Mouse (Mus musculus) frontal cortex, adult (tissue): ENCODE data around the gene Pde4b.
A peak's percentile ranks its signal among the peaks of the same experiment; 100 is the strongest.

Experiments
- ATAC-seq: cut with Nextera tagmentation; 2 replicates; pipeline ENCODE4 v1.9.2; 2017; ENCODE audit warnings: mild to moderate bottlenecking, moderate library complexity, mixed read lengths; ENCODE audit not compliant: low TSS enrichment

Gene Pde4b

GRCm38 (mm10) chr4:102406848-102407247, 319.5 kb downstream of the Pde4b start:
- ATAC-seq = no peak

- no peak for ATAC-seq
Measured at GRCm38 (mm10) chr4:102408132-102408531, 320.8 kb downstream of the Pde4b start.

GRCm38 (mm10) chr4:102408938-102409337, 321.6 kb downstream of the Pde4b start:
- peak; percentile 39 for ATAC-seq

- no peak for ATAC-seq
Measured at GRCm38 (mm10) chr4:102413101-102413500, 325.8 kb downstream of the Pde4b start.

- peak; percentile 45; the same call in 1 of the 2 replicates for ATAC-seq
Measured at GRCm38 (mm10) chr4:102413794-102414193, 326.5 kb downstream of the Pde4b start.

GRCm38 (mm10) chr4:102414610-102415009, 327.3 kb downstream of the Pde4b start:
- no peak for ATAC-seq

- ATAC-seq = peak; percentile 2
Measured at GRCm38 (mm10) chr4:102420794-102421397, 333.6 kb downstream of the Pde4b start.

GRCm38 (mm10) chr4:102421398-102421859, 334.1 kb downstream of the Pde4b start:
- peak; percentile 28 for ATAC-seq

GRCm38 (mm10) chr4:102424104-102424503, 336.8 kb downstream of the Pde4b start:
- peak; percentile 47 for ATAC-seq

GRCm38 (mm10) chr4:102425422-102425821, 338.1 kb downstream of the Pde4b start:
- ATAC-seq = peak; percentile 62

GRCm38 (mm10) chr4:102429730-102430341, 342.5 kb downstream of the Pde4b start:
- ATAC-seq = no peak

GRCm38 (mm10) chr4:102432040-102432782, 344.9 kb downstream of the Pde4b start:
- peak; percentile 62 for ATAC-seq

- peak; percentile 42 for ATAC-seq
Measured at GRCm38 (mm10) chr4:102439401-102440118, 352.2 kb downstream of the Pde4b start.

- ATAC-seq = peak; percentile 58
Measured at GRCm38 (mm10) chr4:102440119-102440481, 352.8 kb downstream of the Pde4b start.

GRCm38 (mm10) chr4:102443533-102443932, 356.2 kb downstream of the Pde4b start:
- peak; percentile 51 for ATAC-seq

GRCm38 (mm10) chr4:102444501-102444900, 357.2 kb downstream of the Pde4b start:
- no peak for ATAC-seq

- ATAC-seq = no peak
Measured at GRCm38 (mm10) chr4:102446160-102446945, 359.0 kb downstream of the Pde4b start.

GRCm38 (mm10) chr4:102456426-102456825, 369.1 kb downstream of the Pde4b start:
- ATAC-seq = no peak

- no peak for ATAC-seq
Measured at GRCm38 (mm10) chr4:102459216-102459999, 372.1 kb downstream of the Pde4b start.

GRCm38 (mm10) chr4:102478104-102478503, 390.8 kb downstream of the Pde4b start:
- no peak for ATAC-seq

- no peak for ATAC-seq
Measured at GRCm38 (mm10) chr4:102478860-102479259, 391.5 kb downstream of the Pde4b start.
